Mouse (Mus musculus) bone marrow, adult 2 months (tissue): ENCODE measurements at regions not wholly inside any gene's neighbourhood (a gene's known extent, or its start where the extent isn't known, plus 50 kb on each side); places are given as distances from the start of the nearest gene placed in this dataset.

Experiments used
- H3K27ac ChIP-seq: fragments of 200-500 bp; 2 replicates; pipeline ENCODE4 v1.5.1; 2012; ENCODE audit warnings: low read depth, mild to moderate bottlenecking, control low read depth, inconsistent platforms, low read length; ENCODE audit not compliant: control insufficient read depth, poor library complexity, insufficient read depth
- H3K4me1 ChIP-seq: fragments of 200-500 bp; 2 replicates; pipeline ENCODE4 v1.6.1; 2011; ENCODE audit warnings: low read length; ENCODE audit not compliant: control insufficient read depth, insufficient read depth
- H3K4me3 ChIP-seq: fragments of 200-500 bp; replicated peaks from 2 replicates; pipeline ENCODE3; 2011; ENCODE audit warnings: mild to moderate bottlenecking, low read depth, low read length, control low read depth; ENCODE audit not compliant: control insufficient read depth
- CTCF ChIP-seq: fragments of 200-500 bp; IDR thresholded peaks from 2 replicates; pipeline ENCODE4 v1.5.1; 2011; ENCODE audit warnings: low read length, control low read depth; ENCODE audit not compliant: control insufficient read depth, insufficient read depth
- POLR2A ChIP-seq: fragments of 200-500 bp; IDR thresholded peaks from 2 replicates; pipeline ENCODE4 v1.6.1; 2011; ENCODE audit warnings: low read depth, mild to moderate bottlenecking, control low read depth, low read length, borderline replicate concordance; ENCODE audit not compliant: control insufficient read depth
- WGBS: fragments of 180-500 bp; shearing (Covaris S2); methylation state at CpG from one replicate; pipeline ENCODE4 v1.1.7; 2018; 5-methylcytosine and 5-hydroxymethylcytosine counted together

- WGBS = 80% methylated on average over 15 of the region's 15 CpGs
- no peaks in the 10 kb centered on the region for H3K4me1 ChIP-seq
- no peak overlapping the region for H3K27ac ChIP-seq
- TF ChIP-seq CTCF (no peak), POLR2A (no peak)
- no peak overlapping the region for H3K4me3 ChIP-seq
Measured at GRCm38 (mm10) chr13:69867296-69868065, 65.3 kb downstream of the Med10 start.

DNA sequence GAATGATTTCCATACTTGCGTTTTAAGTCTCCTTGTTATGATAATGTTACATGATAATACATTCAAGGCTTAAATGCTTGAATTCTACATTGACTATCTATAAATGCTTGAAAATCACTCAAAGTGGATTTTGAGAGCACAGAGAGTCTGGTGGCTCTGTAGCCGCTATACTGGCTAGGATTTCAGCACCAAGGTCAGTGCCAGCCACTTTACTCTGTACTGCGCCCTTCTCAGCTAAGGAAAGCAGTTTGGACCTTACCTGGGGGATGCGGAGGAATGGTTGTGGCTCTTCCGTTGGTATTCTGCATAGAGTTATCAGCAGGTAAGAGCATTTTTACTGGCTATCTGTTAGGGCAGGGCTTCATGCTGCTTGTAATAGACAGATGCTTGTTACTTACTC, 94.3 kb downstream of the Med10 start:
- no peak overlapping the region for H3K27ac ChIP-seq
- WGBS = 30% methylated on average over 5 of the region's 5 CpGs
- TF ChIP-seq POLR2A (no peak), CTCF (no peak)
- no peak overlapping the region for H3K4me3 ChIP-seq
- H3K4me1 ChIP-seq = no peaks in the 10 kb centered on the region

- no peaks in the 10 kb centered on the region for H3K4me1 ChIP-seq
- no peak for TF ChIP-seq POLR2A
- no peak for TF ChIP-seq CTCF
- no peak overlapping the region for H3K27ac ChIP-seq
- H3K4me3 ChIP-seq = no peak overlapping the region
Measured at GRCm38 (mm10) chr13:69901139-69901538, 98.9 kb downstream of the Med10 start.

GRCm38 (mm10) chr13:69906802-69907537, 104.8 kb downstream of the Med10 start:
- WGBS = 66% methylated on average over 15 of the region's 15 CpGs

GRCm38 (mm10) chr13:69915796-69916195, 113.6 kb downstream of the Med10 start:
- Histone ChIP-seq H3K27ac (no peak overlapping the region), H3K4me1 (no peaks in the 10 kb centered on the region), H3K4me3 (no peak overlapping the region)
- TF ChIP-seq CTCF = no peak
- TF ChIP-seq POLR2A = no peak
- WGBS = 56% methylated on average over 3 of the region's 3 CpGs

More at GRCm38 (mm10) chr13:69906802-69907537, 104.8 kb downstream of the Med10 start:
- H3K4me3 ChIP-seq = no peak overlapping the region
- TF ChIP-seq CTCF (no peak), POLR2A (no peak)
- no peaks in the 10 kb centered on the region for H3K4me1 ChIP-seq
- H3K27ac ChIP-seq = no peak overlapping the region

DNA sequence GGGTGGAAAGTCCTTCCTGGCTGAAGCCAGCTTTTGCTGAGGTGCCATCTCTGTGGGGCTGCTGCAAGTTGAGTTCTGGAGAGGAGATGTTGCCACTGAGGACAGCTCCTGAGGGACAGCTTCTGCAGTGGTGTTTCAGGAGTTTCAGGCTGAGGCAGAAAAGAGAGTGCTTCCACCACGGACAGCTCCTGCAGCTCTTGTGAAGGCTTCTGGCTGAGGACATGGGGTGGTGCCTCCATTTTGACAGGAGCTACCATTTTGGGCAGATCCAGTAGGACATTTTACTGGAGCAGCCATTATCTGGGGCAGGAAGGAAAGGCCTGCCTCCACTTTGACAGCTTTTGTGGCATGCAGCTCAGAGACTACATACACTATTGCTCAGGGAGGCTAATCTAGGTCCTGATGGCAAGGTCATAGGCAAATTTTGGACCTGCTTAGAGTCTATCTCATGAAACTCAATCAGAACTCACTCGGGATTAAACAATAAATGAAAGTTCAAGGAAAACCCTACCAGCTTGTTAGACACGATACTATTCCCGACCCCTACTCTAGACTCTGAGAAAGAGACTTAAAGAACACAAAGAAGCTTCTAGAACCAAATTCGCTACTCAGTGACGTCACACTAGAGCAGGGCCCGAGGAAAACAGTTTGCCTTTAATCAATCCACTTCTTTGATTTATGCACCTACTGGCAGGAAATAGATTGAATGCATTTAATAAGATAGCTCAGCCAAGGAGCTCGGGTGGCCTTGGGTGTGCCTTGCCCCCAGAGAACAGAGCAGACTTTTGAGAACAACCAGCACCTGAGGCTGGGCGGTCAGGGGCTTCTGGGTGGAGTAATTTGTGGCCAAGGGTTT, 130.7 kb downstream of the Med10 start:
- Histone ChIP-seq H3K4me1 (no peaks in the 10 kb centered on the region), H3K27ac (no peak overlapping the region), H3K4me3 (no peak overlapping the region)
- 71% methylated on average over 9 of the region's 9 CpGs for WGBS
- no peak for TF ChIP-seq POLR2A
- TF ChIP-seq CTCF = no peak

- WGBS = 73% methylated on average over 6 of the region's 6 CpGs
- H3K4me3 ChIP-seq = no peak overlapping the region
- no peak overlapping the region for H3K27ac ChIP-seq
- TF ChIP-seq CTCF = no peak
- no peak for TF ChIP-seq POLR2A
- H3K4me1 ChIP-seq = no peaks in the 10 kb centered on the region
Measured at GRCm38 (mm10) chr13:69933551-69933845, 131.3 kb downstream of the Med10 start.

DNA sequence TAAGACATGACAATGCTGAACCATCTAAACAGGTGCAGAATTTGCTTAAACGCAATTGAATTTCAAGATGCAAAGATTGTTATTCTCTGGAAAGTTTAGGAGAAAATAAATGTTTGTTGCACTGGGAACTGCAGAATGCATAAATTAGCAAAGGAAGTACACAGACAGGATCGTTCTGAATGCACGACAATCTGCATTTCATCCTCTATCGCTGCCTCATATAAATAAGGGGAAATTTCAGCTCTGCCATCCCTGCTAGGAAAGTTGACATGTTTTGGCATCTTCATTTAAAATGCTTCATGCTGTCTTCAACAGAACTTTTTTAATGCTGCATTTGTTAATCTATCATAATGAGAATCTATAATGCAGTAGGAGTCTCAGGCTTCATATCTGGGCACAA, 137.6 kb downstream of the Med10 start:
- Histone ChIP-seq H3K4me1 (no peaks in the 10 kb centered on the region), H3K4me3 (no peak overlapping the region), H3K27ac (no peak overlapping the region)
- TF ChIP-seq POLR2A (no peak), CTCF (no peak)
- WGBS = 83% methylated on average over 4 of the region's 4 CpGs
